Mouse (Mus musculus): Measurements from ENCODE around the gene Tnik. TPM values are rescaled to one million over a fixed set of nuclear protein-coding genes. Genes with fewer than 3 reads are reported as not detected.

Tnik gene
- polyA plus RNA-seq (2015; fragmentation: Nextera tagmentation; extraction: Ambion mirVana), result 13.8 and 14.5 TPM in 2 replicates

DNA sequence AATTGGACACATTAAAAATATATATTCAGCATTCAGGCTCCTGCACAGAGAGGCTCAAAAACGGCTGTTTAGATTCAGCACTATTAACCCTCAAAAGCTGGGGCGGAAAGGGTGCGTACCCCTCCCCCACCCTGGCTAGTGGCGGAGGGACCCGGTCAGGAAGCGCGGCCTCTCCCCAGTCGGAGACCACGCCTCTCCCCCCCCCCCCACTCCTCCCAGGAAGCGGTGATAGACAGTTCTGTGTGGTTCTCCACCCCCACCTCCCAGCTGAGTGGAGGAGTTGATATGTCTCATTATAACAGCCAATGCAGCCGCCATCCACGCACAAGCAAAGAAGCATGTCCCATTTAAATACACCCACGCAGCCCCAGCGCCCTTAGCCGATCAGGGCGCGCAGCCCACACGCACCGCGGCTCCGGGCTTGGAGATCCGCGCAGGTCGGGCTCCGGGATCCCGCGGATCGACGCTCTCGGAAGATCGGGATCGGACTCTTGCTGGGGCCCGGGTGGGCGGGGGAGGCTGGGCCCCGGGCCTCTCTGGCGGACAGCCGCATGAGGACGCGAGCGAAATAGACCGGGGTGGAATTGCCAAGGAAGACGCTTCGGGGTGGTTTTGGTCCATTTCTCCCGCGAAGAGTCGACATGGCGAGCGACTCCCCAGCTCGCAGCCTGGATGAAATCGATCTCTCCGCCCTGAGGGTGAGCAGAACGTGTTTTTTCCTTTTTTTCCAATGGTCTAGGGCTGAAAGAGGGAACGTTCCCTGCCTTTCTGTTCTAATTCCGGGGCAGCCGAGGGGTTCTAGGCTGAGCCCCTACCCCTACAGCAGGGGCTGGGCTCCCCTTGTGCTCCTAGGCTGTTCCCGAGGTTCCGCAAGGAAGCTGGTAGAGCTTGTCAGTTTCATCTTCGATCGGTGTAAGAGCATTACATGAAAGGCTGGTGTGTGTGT lies at the start of gene Tnik:
Tnik (plus strand) TSS at position 213 of the 946 bp plus-strand sequence.
- peak; percentile 80 for ATAC-seq (ENCODE audit: insufficient number of reproducible peaks, insufficient read depth, low FRiP score, low TSS enrichment, low read depth)
- no peaks in the 10 kb centered on the region for H3K36me3 ChIP-seq
- peak within 1 kb of the TSS; percentile 62 for H3K27ac ChIP-seq
- peak within 1 kb of the TSS; percentile 76 for H3K9ac ChIP-seq
- H3K4me2 ChIP-seq, result peak within 1 kb of the TSS; percentile 87
- no peaks in the 10 kb centered on the region for H3K9me3 ChIP-seq
- peaks cover 9% of the 10 kb centered on the region; the same call in 1 of the 2 replicates for H3K27me3 ChIP-seq
- peaks cover 22% of the 10 kb centered on the region for H3K4me1 ChIP-seq
- H3K4me3 ChIP-seq, result peak within 1 kb of the TSS; percentile 71
- WGBS, result under 1% methylated on average over 59 of the region's 59 CpGs

- ATAC-seq (ENCODE audit: insufficient number of reproducible peaks, insufficient read depth, low FRiP score, low TSS enrichment, low read depth), result no peak
- H3K9me3 ChIP-seq, result no peaks in the 10 kb centered on the region
- 86% methylated on average over 7 of the region's 7 CpGs for WGBS
These were observed 48.1 kb upstream of the Tnik start for GRCm38 (mm10) chr3:28214886-28215311.

DNA sequence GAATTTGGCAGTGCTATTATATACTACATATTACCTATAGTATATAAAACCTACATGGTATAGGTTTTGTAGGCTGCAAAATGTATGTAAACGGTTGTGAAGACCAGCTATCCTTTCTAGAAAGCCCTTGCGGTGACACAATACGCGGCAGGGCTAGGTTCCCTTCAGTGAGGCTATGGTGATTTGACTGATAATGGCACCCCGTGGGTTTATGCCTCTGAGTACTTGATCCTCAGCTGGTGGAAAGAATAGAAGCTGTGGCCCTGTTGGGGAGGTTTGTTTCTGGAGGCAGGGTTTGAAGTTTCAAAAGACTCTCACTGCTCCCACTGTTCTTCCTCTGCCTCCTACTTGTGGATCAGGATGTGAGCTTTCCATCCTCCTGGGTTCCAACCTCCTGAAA lies 46.0 kb upstream of the Tnik start:
- H3K9ac ChIP-seq, result no peak overlapping the region

More at GRCm38 (mm10) chr3:28214886-28215311, 48.1 kb upstream of the Tnik start:
- H3K4me3 ChIP-seq, result no peak overlapping the region
- no peak overlapping the region for H3K9ac ChIP-seq
- H3K4me2 ChIP-seq, result no peak overlapping the region
- no peaks in the 10 kb centered on the region for H3K36me3 ChIP-seq
- no peak overlapping the region for H3K27ac ChIP-seq
- no peaks in the 10 kb centered on the region for H3K4me1 ChIP-seq
- no peaks in the 10 kb centered on the region for H3K27me3 ChIP-seq

DNA sequence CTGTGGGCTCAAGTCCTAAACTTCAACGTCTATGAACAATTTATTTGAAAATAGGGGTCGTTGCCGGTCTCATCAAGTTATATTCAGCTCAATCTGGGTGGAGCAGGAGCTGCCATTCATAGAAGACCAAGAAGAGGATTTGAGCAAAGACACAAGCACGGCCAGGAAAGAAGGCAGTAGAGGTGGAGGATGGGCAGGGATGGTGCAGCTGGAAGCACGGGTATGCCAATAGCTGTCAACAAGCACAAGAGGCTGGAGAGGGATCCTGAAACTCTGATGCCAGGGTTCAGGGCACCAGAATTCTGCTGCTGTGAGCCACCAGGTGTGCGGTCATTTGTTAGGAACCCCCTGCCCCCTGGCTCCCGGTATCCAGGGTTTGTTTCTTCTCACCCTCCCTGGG lies 43.5 kb upstream of the Tnik start:
- 92% methylated on average over 7 of the region's 7 CpGs for WGBS
- ATAC-seq (ENCODE audit: insufficient number of reproducible peaks, insufficient read depth, low FRiP score, low TSS enrichment, low read depth), result no peak
- H3K27me3 ChIP-seq, result no peaks in the 10 kb centered on the region
- H3K36me3 ChIP-seq, result no peaks in the 10 kb centered on the region
- no peaks in the 10 kb centered on the region for H3K9me3 ChIP-seq
- H3K4me2 ChIP-seq, result no peak overlapping the region
- H3K27ac ChIP-seq, result no peak overlapping the region
- H3K9ac ChIP-seq, result no peak overlapping the region
- no peaks in the 10 kb centered on the region for H3K4me1 ChIP-seq
- H3K4me3 ChIP-seq, result no peak overlapping the region

More for the DNA sequence above, 46.0 kb upstream of the Tnik start:
- H3K4me1 ChIP-seq, result no peaks in the 10 kb centered on the region
- no peak overlapping the region for H3K4me2 ChIP-seq
- no peak for ATAC-seq (ENCODE audit: insufficient number of reproducible peaks, insufficient read depth, low FRiP score, low TSS enrichment, low read depth)
- H3K36me3 ChIP-seq, result no peaks in the 10 kb centered on the region
- no peaks in the 10 kb centered on the region for H3K9me3 ChIP-seq
- 35% methylated on average over 5 of the region's 5 CpGs for WGBS
- no peaks in the 10 kb centered on the region for H3K27me3 ChIP-seq
- no peak overlapping the region for H3K27ac ChIP-seq
- H3K4me3 ChIP-seq, result no peak overlapping the region

DNA sequence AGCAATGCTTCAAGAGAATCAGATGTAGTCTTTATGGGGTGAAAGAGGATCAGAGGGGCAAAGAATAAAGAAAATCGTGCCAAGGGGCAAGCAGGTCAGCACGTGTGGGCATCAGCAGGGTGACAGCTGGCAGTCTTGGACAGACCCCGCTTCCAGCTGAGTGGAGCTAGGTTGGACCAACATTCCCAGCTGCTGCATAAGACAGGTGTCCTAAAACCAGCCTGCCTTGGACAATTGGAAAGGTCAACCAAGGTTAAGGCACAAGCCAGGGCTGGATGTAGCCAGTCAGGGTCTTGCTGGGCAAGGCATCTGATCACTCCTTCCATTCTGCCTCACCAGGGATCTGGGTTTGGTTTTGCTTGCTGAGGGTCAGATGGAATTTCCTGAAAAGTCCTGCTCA lies 43.0 kb upstream of the Tnik start:
- H3K27me3 ChIP-seq, result no peaks in the 10 kb centered on the region
- H3K4me2 ChIP-seq, result no peak overlapping the region
- no peak overlapping the region for H3K4me3 ChIP-seq
- no peaks in the 10 kb centered on the region for H3K36me3 ChIP-seq
- no peak overlapping the region for H3K27ac ChIP-seq
- ATAC-seq (ENCODE audit: insufficient number of reproducible peaks, insufficient read depth, low FRiP score, low TSS enrichment, low read depth), result no peak
- no peak overlapping the region for H3K9ac ChIP-seq
- WGBS, result 89% methylated on average over 3 of the region's 3 CpGs
- H3K9me3 ChIP-seq, result no peaks in the 10 kb centered on the region
- no peaks in the 10 kb centered on the region for H3K4me1 ChIP-seq

- no peaks in the 10 kb centered on the region for H3K36me3 ChIP-seq
- H3K4me1 ChIP-seq, result peaks cover 3% of the 10 kb centered on the region; the same call in 1 of the 2 replicates
- no peak overlapping the region for H3K9ac ChIP-seq
- 65% methylated on average over 15 of the region's 15 CpGs for WGBS
- no peak overlapping the region for H3K4me3 ChIP-seq
- H3K27me3 ChIP-seq, result no peaks in the 10 kb centered on the region
- H3K27ac ChIP-seq, result no peak overlapping the region
- ATAC-seq (ENCODE audit: insufficient number of reproducible peaks, insufficient read depth, low FRiP score, low TSS enrichment, low read depth), result no peak
- no peak overlapping the region for H3K4me2 ChIP-seq
- H3K9me3 ChIP-seq, result no peaks in the 10 kb centered on the region
These were observed 38.3 kb upstream of the Tnik start for GRCm38 (mm10) chr3:28224437-28225356.

DNA sequence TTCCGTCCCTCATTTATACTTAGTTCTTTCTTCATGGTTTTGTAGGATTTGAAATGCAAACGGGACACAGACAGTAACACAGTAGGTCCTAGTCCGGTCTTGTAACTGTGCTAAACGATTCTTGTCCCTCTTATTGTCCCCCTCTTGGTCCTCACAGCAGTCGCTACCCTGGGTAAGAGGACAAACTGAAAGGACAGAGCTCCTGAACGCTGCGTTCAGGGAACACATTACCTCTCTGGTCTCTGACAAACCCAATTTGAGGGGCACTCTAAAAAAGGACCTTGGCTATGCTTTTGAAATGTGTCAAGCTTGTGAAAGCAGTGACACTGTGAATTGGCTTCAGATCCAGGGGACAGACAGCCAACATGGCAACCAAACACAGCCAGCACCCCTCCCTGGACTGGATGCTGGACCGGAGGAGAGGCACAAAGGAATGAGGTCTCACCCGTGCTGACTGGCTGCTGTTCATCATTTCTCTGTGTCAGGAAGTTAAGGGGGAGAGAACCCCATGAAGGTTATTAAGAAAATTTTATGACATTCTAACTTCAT lies 37.6 kb upstream of the Tnik start:
- no peak overlapping the region for H3K4me2 ChIP-seq
- no peak overlapping the region for H3K9ac ChIP-seq
- 87% methylated on average over 9 of the region's 9 CpGs for WGBS
- no peak for ATAC-seq (ENCODE audit: insufficient number of reproducible peaks, insufficient read depth, low FRiP score, low TSS enrichment, low read depth)
- H3K4me1 ChIP-seq, result peaks cover 3% of the 10 kb centered on the region; the same call in 1 of the 2 replicates
- H3K36me3 ChIP-seq, result no peaks in the 10 kb centered on the region
- no peak overlapping the region for H3K27ac ChIP-seq
- no peaks in the 10 kb centered on the region for H3K27me3 ChIP-seq
- H3K9me3 ChIP-seq, result no peaks in the 10 kb centered on the region
- no peak overlapping the region for H3K4me3 ChIP-seq

GRCm38 (mm10) chr3:28226181-28226580 lies 36.8 kb upstream of the Tnik start:
- H3K27ac ChIP-seq, result no peak overlapping the region
- H3K4me1 ChIP-seq, result peaks cover 3% of the 10 kb centered on the region; the same call in 1 of the 2 replicates
- 90% methylated on average over 19 of the region's 19 CpGs for WGBS
- H3K36me3 ChIP-seq, result no peaks in the 10 kb centered on the region
- no peak overlapping the region for H3K4me3 ChIP-seq
- H3K9ac ChIP-seq, result no peak overlapping the region
- no peak overlapping the region for H3K4me2 ChIP-seq
- H3K27me3 ChIP-seq, result no peaks in the 10 kb centered on the region
- no peak for ATAC-seq (ENCODE audit: insufficient number of reproducible peaks, insufficient read depth, low FRiP score, low TSS enrichment, low read depth)
- no peaks in the 10 kb centered on the region for H3K9me3 ChIP-seq

GRCm38 (mm10) chr3:28228930-28229329 lies 34.1 kb upstream of the Tnik start:
- H3K27ac ChIP-seq, result no peak overlapping the region
- peaks cover 3% of the 10 kb centered on the region; the same call in 1 of the 2 replicates for H3K4me1 ChIP-seq
- H3K4me3 ChIP-seq, result no peak overlapping the region
- no peak for ATAC-seq (ENCODE audit: insufficient number of reproducible peaks, insufficient read depth, low FRiP score, low TSS enrichment, low read depth)
- no peaks in the 10 kb centered on the region for H3K27me3 ChIP-seq
- WGBS, result 32% methylated on average over 4 of the region's 4 CpGs
- no peak overlapping the region for H3K9ac ChIP-seq
- no peaks in the 10 kb centered on the region for H3K36me3 ChIP-seq
- no peaks in the 10 kb centered on the region for H3K9me3 ChIP-seq
- no peak overlapping the region for H3K4me2 ChIP-seq

DNA sequence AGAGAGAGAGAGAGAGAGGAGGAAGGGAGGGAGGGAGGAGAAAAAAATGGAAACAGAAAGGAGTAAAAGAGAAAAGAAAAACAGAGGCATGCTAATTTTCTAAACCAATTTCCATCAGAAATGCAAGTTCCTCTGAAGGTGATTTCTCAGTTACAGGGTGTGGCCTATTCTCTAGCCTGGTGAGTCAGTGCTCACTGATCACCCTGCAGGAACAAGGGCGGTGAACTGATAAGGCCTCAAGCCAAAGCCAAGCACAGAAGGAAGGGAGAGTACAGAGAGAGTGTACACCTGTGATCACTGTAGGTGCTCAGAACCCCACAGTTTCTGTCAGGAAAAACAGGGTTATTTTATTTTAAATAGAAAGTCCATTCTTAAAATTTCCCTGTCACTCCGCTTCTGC lies 33.5 kb upstream of the Tnik start:
- whole genome bisulfite sequencing, result 74% methylated on average over 2 of the region's 2 CpGs
- ATAC-seq (ENCODE audit: insufficient number of reproducible peaks, insufficient read depth, low FRiP score, low TSS enrichment, low read depth), result no peak
- no peaks in the 10 kb centered on the region for H3K9me3 ChIP-seq
- no peak overlapping the region for H3K4me3 ChIP-seq
- H3K27me3 ChIP-seq, result no peaks in the 10 kb centered on the region
- no peak overlapping the region for H3K9ac ChIP-seq
- no peaks in the 10 kb centered on the region for H3K36me3 ChIP-seq
- no peak overlapping the region for H3K4me2 ChIP-seq
- peaks cover 3% of the 10 kb centered on the region; the same call in 1 of the 2 replicates for H3K4me1 ChIP-seq
- no peak overlapping the region for H3K27ac ChIP-seq

DNA sequence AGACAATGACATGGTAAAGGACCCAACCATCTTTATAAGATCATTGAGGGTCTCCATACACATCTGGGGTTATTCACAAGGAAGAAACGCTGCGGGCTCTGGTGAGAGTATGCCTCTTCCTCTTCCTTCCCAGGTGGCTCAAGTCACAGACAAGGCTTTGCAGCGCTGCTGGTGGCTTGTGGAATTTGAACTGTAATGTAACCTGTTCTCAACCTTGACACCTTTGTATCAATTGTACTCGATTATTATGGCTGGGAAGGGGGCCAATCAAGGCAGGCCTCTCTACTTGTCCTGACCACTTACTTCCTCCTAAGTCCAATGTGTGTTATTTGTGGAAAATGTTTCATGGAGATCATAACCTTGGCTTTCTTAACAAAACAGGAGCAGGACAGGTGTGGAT lies 30.1 kb upstream of the Tnik start:
- ATAC-seq (ENCODE audit: insufficient number of reproducible peaks, insufficient read depth, low FRiP score, low TSS enrichment, low read depth), result no peak

More for the DNA sequence above, 30.1 kb upstream of the Tnik start:
- H3K27ac ChIP-seq, result no peak overlapping the region
- no peaks in the 10 kb centered on the region for H3K27me3 ChIP-seq
- H3K4me3 ChIP-seq, result no peak overlapping the region
- no peaks in the 10 kb centered on the region for H3K36me3 ChIP-seq
- H3K9me3 ChIP-seq, result no peaks in the 10 kb centered on the region
- H3K4me1 ChIP-seq, result peaks cover 3% of the 10 kb centered on the region; the same call in 1 of the 2 replicates
- 86% methylated on average over 4 of the region's 4 CpGs for WGBS
- no peak overlapping the region for H3K9ac ChIP-seq
- H3K4me2 ChIP-seq, result no peak overlapping the region
